Mouse (Mus musculus) forebrain, embryonic 16.5 days (tissue): Measurements from ENCODE around the gene Ppp1r2. TPM values are rescaled to one million over a fixed set of nuclear protein-coding genes. Genes with fewer than 3 reads are reported as not detected.
"Not testable (repeated sequence)": the region's sequence is repeated elsewhere in the genome, so short reads cannot be mapped to it uniquely, and the experiment has no call there.

Experiments
- ATAC-seq: fragments of 200-750 bp; cut with Nextera tagmentation; 2 replicates; pipeline ENCODE4 v1.8.0; 2017; ENCODE audit warnings: mild to moderate bottlenecking, moderate library complexity
- H3K27ac ChIP-seq: fragments of 300-500 bp; sonication (generic); 2 replicates; pipeline ENCODE4 v1.5.1; 2014; ENCODE audit warnings: low read length, control low read depth
- H3K27me3 ChIP-seq: fragments of 300-500 bp; sonication (generic); replicated peaks from 2 replicates; pipeline ENCODE4 v1.6.1; 2014; ENCODE audit warnings: low read length; ENCODE audit not compliant: control insufficient read depth, insufficient read depth
- H3K36me3 ChIP-seq: fragments of 300-500 bp; sonication (generic); 2 replicates; pipeline ENCODE4 v1.6.1; 2014; ENCODE audit not compliant: control insufficient read depth, insufficient read depth
- H3K4me1 ChIP-seq: fragments of 300-500 bp; sonication (generic); replicated peaks from 2 replicates; pipeline ENCODE4 v1.6.1; 2014; ENCODE audit warnings: low read length; ENCODE audit not compliant: control insufficient read depth, insufficient read depth
- H3K4me2 ChIP-seq: fragments of 300-500 bp; sonication (generic); 2 replicates; pipeline ENCODE4 v1.6.1; 2014; ENCODE audit warnings: mild to moderate bottlenecking, low read length, control low read depth
- H3K4me3 ChIP-seq: fragments of 300-500 bp; sonication (generic); replicated peaks from 2 replicates; pipeline ENCODE4 v1.5.1; 2014; ENCODE audit warnings: mild to moderate bottlenecking, low read length, control low read depth
- H3K9ac ChIP-seq: fragments of 300-500 bp; sonication (generic); replicated peaks from 2 replicates; pipeline ENCODE4 v1.6.1; 2014; ENCODE audit warnings: low read depth, low read length, control low read depth
- H3K9me3 ChIP-seq: fragments of 300-500 bp; sonication (generic); 2 replicates; pipeline ENCODE4 v1.6.1; 2016; ENCODE audit warnings: low read length; ENCODE audit not compliant: control insufficient read depth
- WGBS: fragments of 180-500 bp; shearing (Covaris S2); extraction: QIAGEN DNeasy Blood & Tissue Kit; methylation state at CpG from one replicate; pipeline ENCODE4 v1.1.7; 2014; 5-methylcytosine and 5-hydroxymethylcytosine counted together
- polyA plus RNA-seq: library from polyadenylated mRNA; unstranded; fragments of >200 nt; fragmentation: Nextera tagmentation; extraction: Ambion mirVana; gene quantifications from 2 replicates; pipeline ENCODE4 v1.2.1, GENCODE M21; 2015

Gene Ppp1r2
- 83.3 and 101 TPM in 2 replicates for polyA plus RNA-seq

DNA sequence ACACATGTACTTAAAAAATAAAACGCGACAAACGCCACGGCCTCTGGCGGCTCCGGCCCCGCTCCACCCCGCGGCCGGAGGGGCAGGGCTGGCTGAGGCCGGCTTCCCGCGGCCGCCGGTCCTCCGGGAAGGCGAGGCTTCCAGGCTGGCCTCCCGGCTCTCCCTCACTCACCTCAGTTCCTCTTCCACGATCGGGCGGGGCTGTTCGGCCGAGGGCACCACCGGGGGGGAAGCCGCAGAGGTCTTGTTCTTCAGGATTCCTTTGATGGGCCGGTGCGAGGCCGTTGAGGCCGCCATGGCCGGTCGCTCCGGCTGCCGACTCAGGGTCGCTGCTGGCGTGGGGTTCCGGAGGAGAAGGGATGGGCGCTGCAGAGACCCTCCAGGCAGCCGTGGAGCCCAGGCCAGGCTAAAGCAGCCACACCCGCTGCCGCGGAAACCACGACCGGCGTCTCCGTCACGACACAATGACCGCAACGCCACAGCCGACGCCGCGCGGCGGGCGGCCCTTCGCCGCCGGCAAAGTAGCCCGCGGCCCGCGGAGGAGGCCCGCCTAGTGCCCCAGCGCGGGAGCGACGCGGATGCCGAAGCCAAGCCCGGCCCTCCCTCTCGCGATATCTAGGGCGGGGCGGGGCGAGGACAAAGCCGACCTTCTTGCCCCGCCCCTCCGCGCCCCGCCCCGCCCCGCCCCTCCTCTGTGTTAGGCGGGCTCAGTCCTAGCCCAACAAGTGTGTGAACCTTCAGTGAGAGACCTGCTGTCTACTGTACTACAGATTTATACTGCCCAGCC lies at the start of gene Ppp1r2:
TSS of gene Ppp1r2 (minus strand) at position 604 of the 787 bp plus-strand sequence.
- no peaks in the 10 kb centered on the region for H3K9me3 ChIP-seq
- peaks cover 24% of the 10 kb centered on the region for H3K4me1 ChIP-seq
- peak within 1 kb of the TSS; percentile 81 for H3K27ac ChIP-seq
- H3K27me3 ChIP-seq: no peaks in the 10 kb centered on the region
- H3K9ac ChIP-seq: peak within 1 kb of the TSS; percentile 97
- no peaks in the 10 kb centered on the region for H3K36me3 ChIP-seq
- under 1% methylated on average over 52 of the region's 83 CpGs for WGBS
- ATAC-seq: peak; percentile 97
- peak within 1 kb of the TSS; percentile 78 for H3K4me2 ChIP-seq
- H3K4me3 ChIP-seq: peak within 1 kb of the TSS; percentile 96

DNA sequence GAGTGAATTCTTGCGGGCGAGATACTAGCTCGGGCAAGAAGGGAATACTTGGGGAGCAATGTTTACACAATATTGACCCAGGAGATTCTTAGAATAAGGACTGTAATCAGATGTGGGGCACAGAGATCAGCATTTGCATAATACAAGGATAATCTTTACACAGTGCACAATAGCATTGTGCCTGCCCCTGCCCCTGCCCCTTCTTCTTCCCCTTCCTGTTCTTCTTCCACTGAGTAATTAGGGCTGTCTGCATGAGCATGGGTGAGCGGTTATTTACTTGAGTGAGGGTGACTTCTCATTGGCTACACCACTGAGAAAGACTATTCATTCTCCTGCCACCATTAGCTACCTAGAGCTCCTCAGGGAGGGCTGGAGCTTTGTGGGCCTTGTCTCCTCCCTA lies 46.4 kb upstream of the Ppp1r2 start:
- 36% methylated on average over 4 of the region's 4 CpGs for WGBS
- Histone ChIP-seq H3K4me1 (no peaks in the 10 kb centered on the region), H3K27ac (no peak overlapping the region), H3K36me3 (no peaks in the 10 kb centered on the region), H3K4me2 (no peak overlapping the region), H3K9me3 (no peaks in the 10 kb centered on the region), H3K4me3 (no peak overlapping the region), H3K9ac (no peak overlapping the region), H3K27me3 (no peaks in the 10 kb centered on the region)
- ATAC-seq: no peak

DNA sequence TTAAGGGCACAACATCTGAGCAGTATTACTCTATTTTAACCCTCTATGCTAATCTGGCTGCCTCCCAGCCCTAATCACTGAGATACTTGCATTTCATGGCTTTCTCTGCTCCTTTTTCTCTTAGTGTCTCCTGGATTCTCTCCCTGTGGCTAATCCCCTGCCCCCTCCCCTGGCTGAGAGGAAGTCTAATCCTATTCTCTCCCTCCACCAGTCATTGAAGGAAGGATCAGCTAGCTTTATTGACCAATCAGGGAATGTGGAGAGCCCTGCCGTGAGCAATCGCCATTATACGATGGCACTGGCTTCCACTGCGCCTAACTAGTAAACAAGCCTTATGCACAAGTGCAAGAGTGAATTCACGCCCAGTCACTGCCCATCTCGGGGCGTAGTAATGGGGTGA lies 45.9 kb upstream of the Ppp1r2 start:
- Histone ChIP-seq H3K4me2 (no peak overlapping the region), H3K27ac (no peak overlapping the region), H3K9me3 (no peaks in the 10 kb centered on the region), H3K27me3 (no peaks in the 10 kb centered on the region), H3K36me3 (no peaks in the 10 kb centered on the region), H3K9ac (no peak overlapping the region), H3K4me3 (no peak overlapping the region), H3K4me1 (no peaks in the 10 kb centered on the region)
- ATAC-seq: no peak
- WGBS: 30% methylated on average over 7 of the region's 7 CpGs

- H3K27me3 ChIP-seq, H3K9ac ChIP-seq, H3K4me3 ChIP-seq, ATAC-seq, H3K27ac ChIP-seq, H3K36me3 ChIP-seq, H3K9me3 ChIP-seq, H3K4me1 ChIP-seq, H3K4me2 ChIP-seq: not testable (repeated sequence)
- WGBS: 84% methylated on average over 3 of the region's 3 CpGs
Observed at GRCm38 (mm10) chr16:31319723-31320122, 44.6 kb upstream of the Ppp1r2 start.

GRCm38 (mm10) chr16:31319316-31319715 lies 44.2 kb upstream of the Ppp1r2 start:
- Histone ChIP-seq H3K4me2 (no peak overlapping the region), H3K27me3 (no peaks in the 10 kb centered on the region), H3K9ac (no peak overlapping the region), H3K9me3 (no peaks in the 10 kb centered on the region), H3K27ac (no peak overlapping the region), H3K4me3 (no peak overlapping the region), H3K4me1 (no peaks in the 10 kb centered on the region), H3K36me3 (no peaks in the 10 kb centered on the region)
- no peak for ATAC-seq
- 74% methylated on average over 4 of the region's 4 CpGs for WGBS

DNA sequence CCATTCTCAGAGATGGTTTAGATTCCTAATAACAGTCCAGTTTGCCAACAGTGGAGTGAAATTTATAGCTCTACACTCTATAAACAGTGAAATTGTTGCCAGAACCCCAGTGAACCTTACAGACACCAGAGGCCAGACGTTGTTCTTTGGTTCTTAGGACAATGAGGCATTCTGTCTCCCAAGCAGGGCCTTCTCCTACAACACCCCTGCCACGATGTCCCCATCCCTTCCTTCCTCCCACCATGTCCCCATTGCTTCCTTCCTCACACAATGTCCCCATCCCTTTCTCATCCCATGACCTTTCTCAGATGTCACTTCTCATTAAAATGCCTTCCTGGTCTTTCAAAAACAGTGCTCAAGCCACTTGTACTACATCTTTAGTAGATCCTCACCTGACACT lies 43.3 kb upstream of the Ppp1r2 start:
- ATAC-seq: no peak
- Histone ChIP-seq H3K4me3 (no peak overlapping the region), H3K27me3 (no peaks in the 10 kb centered on the region), H3K27ac (no peak overlapping the region), H3K4me1 (no peaks in the 10 kb centered on the region), H3K4me2 (no peak overlapping the region), H3K9ac (no peak overlapping the region), H3K9me3 (no peaks in the 10 kb centered on the region), H3K36me3 (no peaks in the 10 kb centered on the region)
- WGBS: 83% methylated on average over 2 of the region's 2 CpGs

GRCm38 (mm10) chr16:31316246-31317143 lies 41.4 kb upstream of the Ppp1r2 start:
- not testable (repeated sequence) for H3K4me1 ChIP-seq, ATAC-seq, H3K27me3 ChIP-seq, H3K27ac ChIP-seq, H3K9ac ChIP-seq, H3K9me3 ChIP-seq, H3K36me3 ChIP-seq, H3K4me2 ChIP-seq, H3K4me3 ChIP-seq
- 71% methylated on average over 12 of the region's 12 CpGs for whole genome bisulfite sequencing

DNA sequence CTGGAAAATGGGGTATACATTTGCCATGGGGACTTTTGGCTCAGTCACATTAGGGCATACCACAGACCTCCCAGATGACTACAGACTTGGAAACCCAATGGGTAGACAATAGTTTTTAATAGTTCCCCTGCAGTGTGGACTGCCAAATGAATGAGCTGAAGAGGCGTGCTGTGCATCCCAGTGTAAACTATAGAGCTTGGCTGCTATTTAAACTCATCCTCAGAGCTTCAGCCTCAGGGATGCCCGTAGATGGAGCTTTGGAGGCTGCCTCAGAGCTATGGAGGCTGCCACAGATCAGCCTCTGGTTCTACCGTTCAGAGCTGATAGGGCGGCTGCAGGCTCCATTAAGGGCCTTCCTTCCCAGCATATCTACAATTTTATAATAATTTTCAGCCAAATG lies 40.2 kb upstream of the Ppp1r2 start:
- no peak for ATAC-seq
- Histone ChIP-seq H3K4me1 (no peaks in the 10 kb centered on the region), H3K36me3 (no peaks in the 10 kb centered on the region), H3K27me3 (no peaks in the 10 kb centered on the region), H3K9ac (no peak overlapping the region), H3K4me3 (no peak overlapping the region), H3K27ac (no peak overlapping the region), H3K9me3 (no peaks in the 10 kb centered on the region), H3K4me2 (no peak overlapping the region)
- WGBS: 69% methylated on average over 4 of the region's 4 CpGs

DNA sequence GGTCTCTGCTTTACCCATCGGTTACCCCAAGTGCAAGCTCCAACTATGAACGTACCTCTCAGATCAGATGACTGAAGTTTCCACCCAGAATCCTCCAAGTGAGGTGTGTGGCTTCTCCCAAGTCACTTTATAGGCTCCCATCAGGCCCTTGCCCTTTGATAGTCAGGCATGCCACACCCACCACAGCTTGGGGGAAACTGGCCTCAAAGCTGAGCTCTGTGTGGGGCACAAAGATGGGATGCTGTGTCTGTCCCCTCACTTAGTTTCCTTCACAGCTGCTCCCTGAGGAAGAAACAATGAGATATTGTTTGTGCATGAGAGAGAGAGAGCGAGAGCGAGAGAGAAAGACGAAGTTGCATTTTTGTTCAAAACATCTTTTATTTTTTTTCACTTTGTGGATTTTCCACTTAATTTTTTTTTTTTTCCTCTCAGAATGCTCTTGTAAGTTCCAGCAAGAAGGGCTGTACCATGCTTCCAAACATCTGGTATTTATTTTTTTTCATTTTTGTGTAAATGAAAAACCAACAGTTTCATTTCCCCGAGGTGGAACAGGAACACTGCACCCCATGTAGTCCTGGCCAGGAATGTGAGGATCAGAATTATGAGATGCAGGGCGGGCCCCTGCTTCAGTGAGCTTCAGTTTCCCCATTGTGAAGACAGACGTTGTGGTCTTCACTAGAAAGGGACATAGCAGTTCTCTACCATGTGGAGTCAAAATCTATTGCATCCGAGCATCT lies 39.6 kb upstream of the Ppp1r2 start, which contains the start of gene Apod:
TSS of gene Apod (minus strand) at position 312 of the 737 bp plus-strand sequence.
- Histone ChIP-seq H3K4me1 (no peaks in the 10 kb centered on the region), H3K27ac (no peak within 1 kb of the TSS), H3K27me3 (no peaks in the 10 kb centered on the region), H3K4me3 (no peak within 1 kb of the TSS), H3K4me2 (no peak within 1 kb of the TSS), H3K9ac (no peak within 1 kb of the TSS), H3K36me3 (no peaks in the 10 kb centered on the region), H3K9me3 (no peaks in the 10 kb centered on the region)
- ATAC-seq: no peak
- 45% methylated on average over 9 of the region's 9 CpGs for WGBS
